Mouse (Mus musculus) spleen, adult 2 months (tissue): ENCODE measurements around the gene Ofd1.

ENCODE experiments used
- CTCF ChIP-seq: fragments of 200-500 bp; IDR thresholded peaks from 2 replicates; pipeline ENCODE4 v1.5.1; 2011; ENCODE audit warnings: mild to moderate bottlenecking, inconsistent platforms; ENCODE audit not compliant: insufficient read depth, insufficient read length, insufficient replicate concordance; ENCODE audit errors: extremely low read depth
- POLR2A ChIP-seq: fragments of 200-500 bp; IDR thresholded peaks from 2 replicates; pipeline ENCODE4 v1.6.1; 2011; ENCODE audit warnings: low read depth, low read length, inconsistent platforms

DNA sequence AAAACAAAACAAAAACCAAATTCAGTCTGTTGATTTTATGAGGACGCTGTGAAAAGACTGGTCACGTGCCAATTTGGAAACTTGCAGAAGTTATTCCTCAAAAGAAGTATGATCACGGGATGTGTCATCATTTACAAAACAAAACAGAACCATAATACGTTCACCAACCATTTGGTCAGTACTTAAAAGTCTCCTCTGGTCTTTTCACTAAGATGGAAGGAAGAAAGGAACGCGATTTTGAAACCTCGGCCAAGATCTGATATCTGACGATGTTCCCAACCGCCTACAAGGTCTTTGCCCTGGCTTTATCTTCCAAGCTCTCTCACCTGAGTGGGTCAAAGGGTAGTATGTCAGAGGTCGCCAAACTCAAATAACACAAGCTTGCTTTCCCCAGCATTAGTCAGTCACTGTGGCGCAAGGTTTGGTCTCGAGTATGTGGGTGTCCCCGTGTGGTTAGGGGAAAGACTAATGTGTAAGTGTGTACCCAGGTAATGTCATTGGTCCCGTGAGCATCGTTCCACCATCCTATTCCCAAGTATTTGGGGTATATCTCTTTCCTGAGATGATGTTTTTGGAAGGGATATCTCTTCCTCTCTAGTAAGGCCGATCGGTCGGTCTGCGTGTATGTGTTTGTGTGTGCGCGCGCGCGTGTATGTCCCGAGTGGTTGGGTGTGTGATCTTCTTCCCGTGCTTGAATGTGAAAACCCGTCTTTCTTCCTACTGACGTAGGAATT, 38.3 kb upstream of the Ofd1 start:
- TF ChIP-seq POLR2A (no peak), CTCF (no peak)
